Mouse (Mus musculus) C2C12 (cell line): ENCODE measurements around the gene Samhd1.

ENCODE experiments used
- CTCF ChIP-seq: IDR thresholded peaks from one replicate; pipeline ENCODE4 v1.5.1; 2011; ENCODE audit not compliant: control insufficient read depth, insufficient read depth, insufficient read length
- MYOG ChIP-seq: IDR thresholded peaks from one replicate; pipeline ENCODE4 v1.6.1; 2011; ENCODE audit not compliant: control insufficient read depth, insufficient read length; ENCODE audit errors: extremely low read depth

- TF ChIP-seq CTCF: no peak
- TF ChIP-seq MYOG: no peak
Measured at GRCm38 (mm10) chr2:157153235-157153634, 18.2 kb upstream of the Samhd1 start.
